Mouse (Mus musculus) stomach, postnatal 0 days (tissue): ENCODE measurements at regions not wholly inside any gene's neighbourhood (a gene's known extent, or its start where the extent isn't known, plus 50 kb on each side); places are given as distances from the start of the nearest gene placed in this dataset.

ENCODE experiments used
- CTCF ChIP-seq: IDR thresholded peaks from 2 replicates; pipeline ENCODE4 v1.5.1; 2016; ENCODE audit warnings: antibody characterized with exemption, low read depth, mild to moderate bottlenecking, moderate library complexity
- EP300 ChIP-seq: optimal IDR thresholded peaks from 2 replicates; pipeline ENCODE3; 2016; ENCODE audit warnings: antibody characterized with exemption

GRCm38 (mm10) chr15:24968636-24969317 lies 444.8 kb downstream of the Basp1 start:
- TF ChIP-seq CTCF (no peak), EP300 (no peak)
